Mouse (Mus musculus) liver, embryonic 11.5 days (tissue): ENCODE data around the gene Ctsa. TPM values are rescaled to one million over a fixed set of nuclear protein-coding genes. Genes with fewer than 3 reads are reported as not detected.
"Not testable (repeated sequence)": the region's sequence is repeated elsewhere in the genome, so short reads cannot be mapped to it uniquely, and the experiment has no call there.

Experiments used
- ATAC-seq: fragments of 200-750 bp; cut with Nextera tagmentation; replicated peaks from 2 replicates; pipeline ENCODE4 v1.8.0; 2017; ENCODE audit warnings: moderate number of reproducible peaks, mild to moderate bottlenecking, moderate TSS enrichment, moderate library complexity; ENCODE audit not compliant: low FRiP score
- DNase-seq: peaks from one replicate; pipeline ENCODE4 v3.0.0-alpha.2; 2017; ENCODE audit warnings: low spot score
- H3K27ac ChIP-seq: fragments of 300-500 bp; sonication (generic); 2 replicates; pipeline ENCODE4 v1.5.1; 2014; ENCODE audit warnings: mild to moderate bottlenecking, low read depth, low read length, control low read depth
- H3K27me3 ChIP-seq: fragments of 300-500 bp; sonication (generic); replicated peaks from 2 replicates; pipeline ENCODE4 v1.6.1; 2014; ENCODE audit warnings: low read length, mixed read lengths; ENCODE audit not compliant: control insufficient read depth, insufficient read depth
- H3K36me3 ChIP-seq: fragments of 300-500 bp; sonication (generic); 2 replicates; pipeline ENCODE4 v1.6.1; 2014; ENCODE audit warnings: mild to moderate bottlenecking, low read length, moderate library complexity, mixed read lengths; ENCODE audit not compliant: control insufficient read depth, insufficient read depth
- H3K4me1 ChIP-seq: fragments of 300-500 bp; sonication (generic); replicated peaks from 2 replicates; pipeline ENCODE4 v1.6.1; 2014; ENCODE audit warnings: low read length, mixed read lengths; ENCODE audit not compliant: control insufficient read depth, insufficient read depth
- H3K4me2 ChIP-seq: fragments of 300-500 bp; sonication (generic); 2 replicates; pipeline ENCODE4 v1.6.1; 2014; ENCODE audit warnings: mild to moderate bottlenecking, control low read depth, moderate library complexity
- H3K4me3 ChIP-seq: fragments of 300-500 bp; sonication (generic); 2 replicates; pipeline ENCODE4 v1.5.1; 2014; ENCODE audit warnings: low read depth, low read length, control low read depth
- H3K9ac ChIP-seq: fragments of 300-500 bp; sonication (generic); 2 replicates; pipeline ENCODE4 v1.6.1; 2014; ENCODE audit warnings: low read depth, low read length, control low read depth
- H3K9me3 ChIP-seq: fragments of 300-500 bp; sonication (generic); 2 replicates; pipeline ENCODE4 v1.6.1; 2016; ENCODE audit warnings: low read length, inconsistent platforms, mixed read lengths; ENCODE audit not compliant: control insufficient read depth
- WGBS: fragments of 180-500 bp; shearing (Covaris S2); extraction: QIAGEN DNeasy Blood & Tissue Kit; methylation state at CpG from one replicate; pipeline ENCODE4 v1.1.7; 2014; 5-methylcytosine and 5-hydroxymethylcytosine counted together
- polyA plus RNA-seq: library from polyadenylated mRNA; unstranded; fragments of >200 nt; fragmentation: Nextera tagmentation; extraction: Ambion mirVana; gene quantifications from 2 replicates; pipeline ENCODE4 v1.2.1, GENCODE M21; 2014

Gene Ctsa
- polyA plus RNA-seq, 1 experiment from 2014 or later = 103 TPM

DNA sequence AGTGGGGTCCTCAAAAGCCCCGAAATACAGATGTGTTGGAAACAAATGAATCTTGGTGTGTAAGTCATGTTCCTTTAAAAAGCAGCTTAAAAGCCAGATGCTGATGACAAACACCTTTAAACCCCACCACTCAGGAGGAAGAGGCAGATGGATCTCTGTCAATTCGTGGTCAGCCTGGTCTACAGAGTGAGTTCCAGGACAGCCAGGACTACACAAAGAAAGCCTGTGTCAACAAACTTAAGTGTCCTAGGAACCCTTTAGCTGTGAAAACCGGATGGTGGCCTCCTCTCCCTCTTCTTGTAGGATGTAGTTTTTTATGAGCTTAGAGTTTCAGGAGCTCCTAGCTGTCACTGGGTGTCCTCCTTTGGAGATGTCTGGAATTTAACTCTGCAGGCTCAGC is 40.9 kb downstream of the Ctsa start:
- Histone ChIP-seq H3K36me3 (no peaks in the 10 kb centered on the region), H3K27me3 (no peaks in the 10 kb centered on the region), H3K9ac (no peak overlapping the region), H3K27ac (no peak overlapping the region), H3K9me3 (no peaks in the 10 kb centered on the region), H3K4me3 (no peak overlapping the region), H3K4me2 (no peak overlapping the region), H3K4me1 (peaks cover 15% of the 10 kb centered on the region)
- DNase-seq (no peak), ATAC-seq (no peak)
- WGBS = 41% methylated on average over 3 of the region's 3 CpGs

DNA sequence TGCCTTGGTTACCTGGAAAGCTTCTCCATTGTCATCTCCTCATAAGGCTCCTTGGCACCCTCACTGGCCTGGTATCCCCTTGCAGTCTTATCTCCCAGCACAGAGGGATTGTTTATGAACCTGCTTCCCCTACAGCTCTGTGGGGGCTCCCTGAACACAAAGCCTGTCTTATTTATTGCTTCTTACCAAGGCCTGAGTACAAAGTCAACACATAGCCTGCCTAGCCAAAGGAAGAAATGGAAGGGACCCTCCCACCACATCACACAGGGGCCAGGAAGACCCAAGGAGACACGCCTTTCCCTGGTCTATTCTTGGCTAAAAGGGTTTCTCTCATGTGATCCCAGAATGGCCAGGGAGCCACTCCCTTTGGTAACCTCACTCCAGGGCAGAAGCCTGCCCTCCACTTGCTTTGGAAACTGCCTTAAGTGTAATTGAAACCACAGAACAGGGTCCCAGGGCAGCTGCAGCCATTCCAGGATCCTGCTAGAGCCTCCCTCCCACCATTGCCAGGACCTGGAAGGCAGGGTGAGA is 41.6 kb downstream of the Ctsa start:
- 35% methylated on average over 1 of the region's 1 CpGs for WGBS
- H3K4me2 ChIP-seq = no peak overlapping the region
- no peak for ATAC-seq
- H3K9me3 ChIP-seq = no peaks in the 10 kb centered on the region
- no peak overlapping the region for H3K27ac ChIP-seq
- no peak for DNase-seq
- H3K4me1 ChIP-seq = peaks cover 15% of the 10 kb centered on the region
- no peaks in the 10 kb centered on the region for H3K27me3 ChIP-seq
- H3K36me3 ChIP-seq = no peaks in the 10 kb centered on the region
- no peak overlapping the region for H3K9ac ChIP-seq
- H3K4me3 ChIP-seq = no peak overlapping the region

DNA sequence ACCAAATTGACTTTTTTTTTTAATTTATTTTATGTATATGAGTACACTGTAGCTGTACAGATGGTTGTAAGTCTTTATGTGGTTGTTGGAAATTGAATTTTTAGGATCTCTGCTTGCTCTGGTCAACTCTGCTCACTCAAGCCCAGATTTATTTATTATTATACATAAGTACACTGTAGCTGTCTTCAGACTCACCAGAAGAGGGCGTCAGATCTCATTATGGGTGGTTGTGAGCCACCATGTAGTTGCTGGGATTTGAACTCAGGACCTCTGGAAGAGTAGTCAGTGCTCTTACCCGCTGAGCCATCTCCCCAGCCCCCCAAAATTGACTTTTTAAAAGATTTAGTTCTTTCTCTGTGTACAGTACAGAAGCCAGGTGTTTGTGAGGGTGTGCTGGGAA is 43.0 kb downstream of the Ctsa start:
- 41% methylated on average over 2 of the region's 2 CpGs for WGBS
- not testable (repeated sequence) for DNase-seq, H3K4me3 ChIP-seq, H3K36me3 ChIP-seq, H3K9ac ChIP-seq, H3K9me3 ChIP-seq, H3K27me3 ChIP-seq, H3K4me2 ChIP-seq, H3K27ac ChIP-seq, ATAC-seq
- H3K4me1 ChIP-seq = peaks cover 19% of the 10 kb centered on the region

DNA sequence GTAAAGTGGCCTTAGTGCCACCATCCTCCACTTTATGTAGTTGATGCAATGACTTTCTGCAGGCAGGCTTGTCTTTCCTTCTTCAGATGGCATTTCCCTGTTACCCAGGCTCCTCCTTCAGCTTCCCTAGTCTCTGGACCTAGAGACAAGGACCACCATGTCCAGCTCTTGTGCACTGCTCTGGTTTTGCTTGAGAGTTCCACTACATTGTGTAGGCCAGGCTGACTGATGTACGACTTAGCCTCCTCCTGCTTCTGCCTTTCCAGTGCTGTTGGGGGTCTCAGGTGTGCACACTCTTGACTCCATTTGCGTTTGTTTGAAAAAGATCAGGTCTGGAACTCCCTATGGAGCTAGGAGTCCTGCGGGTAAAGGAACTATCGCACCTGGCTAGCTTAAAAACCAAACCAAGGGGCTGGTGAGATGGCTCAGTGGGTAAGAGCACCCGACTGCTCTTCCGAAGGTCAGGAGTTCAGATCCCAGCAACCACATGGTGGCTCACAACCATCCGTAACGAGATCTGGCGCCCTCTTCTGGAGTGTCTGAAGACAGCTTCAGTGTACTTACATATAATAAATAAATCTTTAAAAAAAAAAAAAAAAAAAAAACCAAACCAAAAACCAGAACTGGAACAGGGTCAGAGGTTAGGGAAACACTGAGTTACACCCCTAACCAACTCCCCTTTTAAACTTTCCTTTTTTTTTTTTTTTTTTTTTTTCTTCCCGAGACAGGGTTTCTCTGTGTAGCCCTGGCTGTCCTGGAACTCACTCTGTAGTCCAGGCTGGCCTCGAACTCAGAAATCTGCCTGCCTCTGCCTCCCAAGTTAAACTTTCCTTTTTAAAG is 44.9 kb downstream of the Ctsa start:
- H3K9me3 ChIP-seq, H3K9ac ChIP-seq, ATAC-seq, H3K36me3 ChIP-seq, DNase-seq, H3K27me3 ChIP-seq: not testable (repeated sequence)
- Histone ChIP-seq H3K4me1 (peaks cover 25% of the 10 kb centered on the region), H3K27ac (peak overlapping the region; percentile 100; the same call in 1 of the 2 replicates), H3K4me2 (peak overlapping the region; percentile 89), H3K4me3 (peak overlapping the region; percentile 97; the same call in 1 of the 2 replicates)
- 71% methylated on average over 11 of the region's 11 CpGs for WGBS

DNA sequence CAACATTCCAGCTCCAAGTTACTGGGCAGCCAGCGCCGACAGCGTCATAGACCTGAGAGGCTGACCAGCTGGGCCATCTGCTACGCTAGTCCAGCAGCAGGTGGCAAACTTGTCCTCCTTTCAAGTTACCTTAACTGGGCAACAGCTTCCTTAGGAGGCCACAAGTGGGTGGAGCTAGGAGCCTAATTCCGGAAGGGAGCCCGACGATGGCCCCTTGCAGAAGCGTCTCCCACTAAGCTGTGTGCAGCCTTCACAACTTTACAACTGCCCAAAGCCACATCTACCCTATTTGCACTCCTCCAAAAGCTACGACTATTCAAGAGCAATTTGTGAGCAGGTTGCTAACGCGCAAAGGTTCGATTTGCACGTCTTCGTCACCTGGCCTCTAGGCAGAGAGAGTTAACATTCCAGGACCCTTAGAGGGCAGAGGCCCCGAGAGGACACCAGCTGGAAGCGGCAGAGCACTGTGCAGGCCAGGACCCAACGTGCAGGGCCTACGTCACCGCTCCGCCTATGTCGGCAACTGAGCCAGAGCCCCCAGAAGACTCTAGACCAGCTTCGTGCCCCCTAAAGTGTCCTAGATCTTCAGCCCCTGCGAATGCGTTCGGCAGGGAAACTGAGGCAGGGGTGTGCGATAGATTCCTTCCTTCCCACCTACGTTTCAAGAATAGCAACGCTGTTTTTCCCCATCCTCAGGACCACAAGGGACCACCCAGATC is 46.0 kb downstream of the Ctsa start:
- no peaks in the 10 kb centered on the region for H3K9me3 ChIP-seq
- ATAC-seq = peak; percentile 61
- WGBS = 2% methylated on average over 28 of the region's 28 CpGs

DNA sequence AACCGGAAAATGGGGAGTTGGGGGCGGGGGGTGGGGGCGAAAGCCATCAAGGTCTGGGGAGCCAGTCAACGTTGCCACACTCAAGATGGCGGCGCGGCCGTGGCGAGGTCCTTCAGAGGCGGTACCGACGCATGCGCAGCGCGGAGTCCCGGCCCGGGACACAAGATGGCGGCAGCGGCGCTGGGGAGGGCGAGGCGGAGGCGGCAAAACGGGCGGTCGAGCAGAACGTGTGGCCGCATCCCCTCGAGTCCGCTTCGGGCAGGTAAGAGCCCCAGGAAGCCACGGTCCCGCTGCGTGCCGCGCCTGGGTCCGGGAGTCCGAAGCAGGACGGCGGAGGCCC is 46.5 kb downstream of the Ctsa start, which contains the start of gene Pcif1:
Pcif1 (plus strand) TSS at position 77 of the 340 bp plus-strand sequence.
- peak within 1 kb of the TSS; percentile 97 for H3K4me3 ChIP-seq
- H3K27me3 ChIP-seq = no peaks in the 10 kb centered on the region
- DNase-seq (peak; percentile 96), ATAC-seq (peak; percentile 78)
- peaks cover 10% of the 10 kb centered on the region; the same call in 1 of the 2 replicates for H3K36me3 ChIP-seq
- 0% methylated on average over 40 of the region's 40 CpGs for WGBS
- H3K9me3 ChIP-seq = no peaks in the 10 kb centered on the region
- peak within 1 kb of the TSS; percentile 100 for H3K9ac ChIP-seq
- H3K4me1 ChIP-seq = peaks cover 22% of the 10 kb centered on the region
- H3K27ac ChIP-seq = peak within 1 kb of the TSS; percentile 100
- peak within 1 kb of the TSS; percentile 92 for H3K4me2 ChIP-seq

More for the DNA sequence above, 46.0 kb downstream of the Ctsa start:
- H3K36me3 ChIP-seq = peaks cover 5% of the 10 kb centered on the region; the same call in 1 of the 2 replicates
- no peaks in the 10 kb centered on the region for H3K27me3 ChIP-seq
- H3K4me2 ChIP-seq = peak overlapping the region; percentile 89
- H3K27ac ChIP-seq = peak overlapping the region; percentile 100
- peaks cover 25% of the 10 kb centered on the region for H3K4me1 ChIP-seq
- peak overlapping the region; percentile 97 for H3K4me3 ChIP-seq
- peak overlapping the region; percentile 100 for H3K9ac ChIP-seq
- peak; percentile 72 for DNase-seq

DNA sequence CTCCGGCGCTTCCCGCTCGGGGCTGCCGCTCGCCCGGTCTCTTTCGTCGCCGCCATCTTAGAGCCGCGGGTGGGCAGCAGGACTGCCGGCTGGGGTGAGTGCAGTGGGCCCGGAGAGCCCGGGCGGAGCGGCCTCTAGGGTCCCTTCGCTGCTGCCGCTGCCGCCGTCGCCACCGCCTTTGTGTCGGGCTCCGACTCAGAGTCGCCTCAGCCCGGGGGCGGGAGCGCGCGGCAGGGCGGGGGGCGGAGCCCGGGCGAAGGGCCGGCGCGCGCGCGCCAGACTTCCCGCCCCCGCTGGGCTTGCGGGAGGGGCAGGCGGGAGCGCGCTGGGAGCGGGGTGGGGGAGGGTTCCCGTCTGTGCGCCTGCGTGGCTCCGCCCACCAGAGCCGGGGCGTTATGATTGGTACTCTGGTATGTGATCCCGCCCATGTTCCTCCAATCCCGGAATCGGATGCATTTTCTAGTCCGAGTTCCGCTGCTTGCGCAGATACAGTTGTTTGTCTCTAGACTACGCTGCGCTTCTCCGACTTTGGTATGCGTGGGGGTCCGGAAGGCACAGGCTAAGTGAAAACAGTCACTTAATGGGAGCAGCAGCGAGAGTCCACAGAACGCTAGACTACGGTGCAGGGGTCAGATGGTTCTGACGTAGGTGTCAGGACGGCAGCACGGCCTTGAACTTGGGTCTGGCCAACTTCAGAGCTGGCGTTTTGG is 47.0 kb downstream of the Ctsa start:
- H3K9me3 ChIP-seq = no peaks in the 10 kb centered on the region
- peak overlapping the region; percentile 100 for H3K9ac ChIP-seq
- DNase-seq (peak; percentile 97), ATAC-seq (peak; percentile 86)
- WGBS = under 1% methylated on average over 58 of the region's 72 CpGs
- peak overlapping the region; percentile 97 for H3K4me3 ChIP-seq
- peak overlapping the region; percentile 92 for H3K4me2 ChIP-seq
- peak overlapping the region; percentile 100 for H3K27ac ChIP-seq
- peaks cover 17% of the 10 kb centered on the region for H3K4me1 ChIP-seq
- peaks cover 10% of the 10 kb centered on the region; the same call in 1 of the 2 replicates for H3K36me3 ChIP-seq
- no peaks in the 10 kb centered on the region for H3K27me3 ChIP-seq

DNA sequence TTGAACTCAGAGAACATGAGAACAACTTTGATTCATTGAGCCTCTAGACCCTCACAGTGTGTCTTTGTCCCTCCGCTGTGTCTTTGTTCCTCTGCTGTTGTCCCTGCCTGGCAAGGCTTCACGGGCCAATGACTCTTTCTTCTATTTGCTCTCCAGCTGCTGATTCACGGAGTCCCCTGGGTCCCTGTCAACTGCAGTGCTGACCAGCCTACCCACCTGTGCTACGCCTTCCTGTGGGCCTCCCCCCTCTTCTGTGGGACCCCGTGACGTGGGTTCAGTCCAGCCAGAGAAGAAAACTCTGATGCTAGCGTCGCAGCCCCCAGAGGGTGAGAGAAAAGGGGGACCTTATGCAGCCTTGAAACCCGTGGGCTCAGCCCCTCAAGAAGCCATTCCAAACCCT is 49.9 kb downstream of the Ctsa start:
- Histone ChIP-seq H3K4me3 (no peak overlapping the region), H3K36me3 (peaks cover 23% of the 10 kb centered on the region), H3K9ac (no peak overlapping the region), H3K4me1 (peaks cover 12% of the 10 kb centered on the region), H3K27me3 (no peaks in the 10 kb centered on the region), H3K4me2 (no peak overlapping the region), H3K9me3 (no peaks in the 10 kb centered on the region), H3K27ac (no peak overlapping the region)
- ATAC-seq = no peak
- 79% methylated on average over 9 of the region's 9 CpGs for WGBS
- DNase-seq = no peak
